Mouse (Mus musculus): Measurements from ENCODE around the gene Ier3. TPM values are rescaled to one million over a fixed set of nuclear protein-coding genes. Genes with fewer than 3 reads are reported as not detected.

Gene Ier3
- total RNA-seq, 2 experiments from 2014 or later, result 7.6 to 19.0 TPM

DNA sequence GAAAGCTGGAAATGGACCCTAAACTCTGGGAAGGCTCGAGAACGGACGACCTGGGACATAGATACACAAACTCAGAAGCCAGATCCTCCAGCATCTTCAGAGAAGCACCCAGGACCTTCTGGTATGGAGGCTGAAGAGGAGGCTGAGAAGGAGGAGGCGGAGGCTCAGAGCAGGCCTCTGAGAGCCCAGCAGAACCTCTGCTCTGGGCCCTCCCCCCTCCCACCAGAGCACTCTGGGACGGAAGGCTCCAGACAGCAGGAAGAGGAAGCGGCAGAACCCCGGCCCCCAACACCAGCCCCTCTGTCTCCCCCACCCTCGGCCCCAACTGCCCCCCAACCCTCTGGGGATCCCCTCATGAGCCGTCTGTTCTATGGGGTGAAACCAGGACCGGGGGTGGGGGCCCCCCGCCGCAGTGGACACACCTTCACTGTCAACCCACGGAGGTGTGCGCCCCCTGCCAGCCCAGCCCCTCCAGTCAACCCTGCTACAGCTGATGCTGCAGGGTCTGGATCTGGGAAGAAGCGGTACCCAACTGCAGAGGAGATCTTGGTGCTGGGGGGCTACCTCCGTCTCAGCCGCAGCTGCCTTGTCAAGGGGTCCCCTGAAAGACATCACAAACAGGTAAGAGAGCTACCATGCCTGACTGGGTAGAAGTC is 46.8 kb downstream of the Ier3 start:
- DNase-seq, result peak; percentile 46

DNA sequence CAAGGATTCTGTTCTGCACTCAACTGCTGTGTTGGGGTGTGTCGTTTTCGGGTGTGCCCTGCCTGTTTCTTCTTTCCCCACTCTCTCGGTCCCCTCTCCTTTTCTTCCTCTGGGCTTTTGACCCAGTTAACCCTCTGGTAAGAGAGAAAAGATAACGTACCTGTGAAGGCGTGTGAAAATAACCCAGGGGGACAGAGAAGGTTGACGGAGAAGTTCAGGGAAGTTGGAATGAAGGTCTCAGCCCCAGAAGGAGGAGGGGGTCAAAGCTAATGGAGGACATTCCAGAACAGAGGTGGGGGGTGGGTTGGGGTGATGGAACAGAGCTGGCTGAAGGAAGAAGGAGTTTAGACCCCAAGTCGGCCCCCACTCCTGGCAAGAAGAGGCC is 47.5 kb downstream of the Ier3 start:
- no peak for DNase-seq

DNA sequence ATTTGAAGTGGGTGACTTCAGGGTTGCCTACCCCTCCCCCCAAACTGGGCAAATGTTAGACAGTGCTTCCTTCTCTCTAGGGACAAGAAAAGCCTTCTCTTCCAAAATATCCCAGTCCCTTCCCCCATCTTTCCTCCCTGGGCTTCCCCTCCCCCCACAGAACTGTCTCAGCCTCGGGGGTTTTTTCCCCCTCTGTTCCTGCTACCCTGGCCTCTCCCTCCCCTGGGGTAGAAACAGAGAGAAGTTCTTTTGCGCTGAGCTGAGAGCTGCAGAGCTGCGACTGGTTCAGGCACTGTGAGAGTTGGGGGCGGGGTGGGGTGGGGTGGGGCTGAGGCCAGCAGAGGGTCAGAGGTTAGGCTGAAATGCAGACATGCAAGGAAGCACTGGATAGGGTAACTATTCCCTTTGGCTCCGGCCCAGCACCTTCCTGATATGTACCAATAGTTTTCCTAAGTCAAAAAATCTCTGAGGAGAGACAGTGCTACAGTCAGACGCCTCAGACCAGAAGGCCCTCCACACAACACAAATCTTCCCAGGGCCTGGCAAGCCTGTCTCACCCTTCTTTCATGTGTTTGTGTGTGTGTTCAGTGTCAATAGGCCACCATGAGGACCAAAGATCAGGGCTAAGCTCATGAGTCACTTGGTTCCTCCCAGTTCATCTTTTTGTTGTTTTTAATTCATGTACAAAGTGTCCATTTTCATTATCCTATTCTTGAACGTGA is 48.0 kb downstream of the Ier3 start:
- peak; percentile 61 for DNase-seq

DNA sequence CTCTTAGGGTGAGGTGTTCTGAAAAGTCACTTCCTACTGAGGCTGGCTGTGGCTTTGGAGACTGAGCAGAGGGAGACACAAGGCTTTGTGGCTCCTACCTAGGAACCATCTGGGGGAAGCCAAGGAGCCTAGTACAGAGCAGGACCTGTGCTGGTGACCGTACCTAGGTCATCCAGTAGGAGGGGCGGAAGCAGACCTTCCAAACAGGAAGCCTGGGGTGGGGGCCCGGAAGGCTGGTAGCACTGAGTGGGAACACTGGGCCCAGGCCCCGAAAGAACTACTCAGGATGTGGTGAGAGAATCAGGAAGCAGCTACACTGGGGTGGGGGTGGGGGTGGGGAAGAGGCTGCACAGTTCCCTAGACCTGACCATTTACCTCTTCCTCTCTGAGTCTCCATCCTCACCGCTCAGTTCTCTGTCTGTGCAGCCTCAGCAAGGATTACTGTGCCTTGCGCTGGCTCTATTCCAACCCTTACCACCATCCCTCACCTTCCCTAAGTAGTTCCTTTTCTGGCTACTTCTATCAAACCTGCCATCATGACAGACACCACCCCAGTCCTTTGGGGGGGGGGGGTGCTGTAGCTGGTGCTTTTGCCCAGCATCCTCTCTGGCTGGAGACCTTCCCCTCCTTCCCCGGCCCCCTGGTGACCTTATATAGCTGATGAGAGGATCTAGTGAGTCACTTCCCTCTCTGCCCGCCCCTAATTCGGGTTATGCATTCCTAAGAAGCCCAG is 48.8 kb downstream of the Ier3 start:
- peak; percentile 69 for DNase-seq

DNA sequence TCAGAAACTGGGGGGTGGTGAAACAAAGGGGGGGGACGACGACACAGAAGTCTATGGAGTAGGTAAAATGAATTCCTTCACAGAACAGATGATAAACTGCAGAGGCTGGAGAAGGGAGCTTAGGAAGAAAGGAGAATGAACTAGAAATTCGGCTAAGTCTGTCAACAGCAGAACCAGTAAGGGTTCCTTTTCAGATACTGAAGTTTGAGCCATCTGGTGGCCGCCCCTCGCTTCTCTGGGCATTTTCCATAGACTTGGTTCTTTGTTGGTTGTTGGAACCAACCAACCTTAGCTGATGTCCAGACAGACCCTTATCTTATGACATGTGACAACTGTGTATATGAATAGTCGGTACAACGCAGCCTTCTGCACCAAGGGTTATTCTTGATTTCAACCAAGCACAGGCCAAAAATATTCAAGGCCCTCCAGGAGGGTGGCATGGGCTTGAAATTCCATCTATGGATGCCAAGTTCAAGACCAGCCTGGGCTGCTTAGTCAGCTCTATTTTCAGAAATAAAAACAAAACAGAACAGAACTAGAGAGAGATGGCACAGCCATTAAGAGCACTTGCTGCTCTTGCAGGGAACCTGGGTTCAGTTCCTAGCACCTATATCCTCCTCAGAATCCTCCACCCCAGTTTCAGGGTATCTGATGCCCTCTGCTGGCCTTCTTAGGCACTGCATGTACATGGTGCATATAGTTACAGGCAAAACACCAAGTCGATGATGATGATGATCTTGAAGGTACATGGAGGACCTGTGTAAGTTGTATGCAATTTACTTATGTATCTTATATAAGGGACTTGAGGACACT is 49.6 kb downstream of the Ier3 start:
- DNase-seq, result peak; percentile 48

Small RNA genes within 50 kb of the gene (microRNA-seq; reads per million reads assigned to microRNA genes)
- 1.4 reads per million for gene Gm28033

Other genes with a start within 250 kb of the Ier3 start
- not detected for gene Sfta2, start 220.1 kb upstream of the Ier3 start, total RNA-seq (2021)
- gene Gm9573, start 195.0 kb upstream of the Ier3 start, total RNA-seq (2021), result not detected
- gene Mucl3, start 178.0 kb upstream of the Ier3 start, total RNA-seq (2021), result not detected
- gene Vars2, start 154.1 kb upstream of the Ier3 start, total RNA-seq (2021), result 10 to 100 TPM; 49.2 to 66.4 TPM
- gene Gtf2h4, start 147.9 kb upstream of the Ier3 start, total RNA-seq (2021), result 10 to 100 TPM; 27.6 to 32.2 TPM
- gene Ddr1, start 117.1 kb upstream of the Ier3 start, total RNA-seq (2021), result 10 to 100 TPM; 33.7 to 39.6 TPM
- gene Flot1, start 1.5 kb downstream of the Ier3 start, total RNA-seq (2021), result 10 to 100 TPM; 54.6 to 70.8 TPM
- gene Tubb5, start 16.6 kb downstream of the Ier3 start, total RNA-seq (2021), result 100 to 1,000 TPM; 351 to 404 TPM
- 10 to 100 TPM; 21.9 to 27.1 TPM for gene Mdc1, start 19.8 kb downstream of the Ier3 start, total RNA-seq (2021)
- 10 to 100 TPM; 12.7 to 18.3 TPM for gene Nrm, start 39.6 kb downstream of the Ier3 start, total RNA-seq (2021)
- gene Ppp1r18, start 43.9 kb downstream of the Ier3 start, total RNA-seq (2021), result 10 to 100 TPM; 35.4 to 35.6 TPM
- gene Dhx16, start 58.1 kb downstream of the Ier3 start, total RNA-seq (2021), result 10 to 100 TPM; 36.8 to 38.0 TPM
- 10 to 100 TPM; 58.0 to 70.5 TPM for gene 2310061I04Rik, start 75.7 kb downstream of the Ier3 start, total RNA-seq (2021)
- 10 to 100 TPM; 15.9 to 28.7 TPM for gene Atat1, start 88.4 kb downstream of the Ier3 start, total RNA-seq (2021)
- gene Mrps18b, start 94.7 kb downstream of the Ier3 start, total RNA-seq (2021), result 100 to 1,000 TPM; 101 to 104 TPM
- 10 to 100 TPM; 78.7 to 83.1 TPM for gene Ppp1r10, start 94.8 kb downstream of the Ier3 start, total RNA-seq (2021)
- gene Abcf1, start 148.1 kb downstream of the Ier3 start, total RNA-seq (2021), result 10 to 100 TPM; 72.7 to 78.3 TPM
- gene Gnl1, start 158.2 kb downstream of the Ier3 start, total RNA-seq (2021), result 10 to 100 TPM; 41.5 to 42.9 TPM
- gene Prr3, start 158.6 kb downstream of the Ier3 start, total RNA-seq (2021), result 10 to 100 TPM; 16.7 to 28.8 TPM
- gene H2-T24, start 198.9 kb downstream of the Ier3 start, total RNA-seq (2021), result 1 to 10 TPM; 2.9 to 3.9 TPM
- gene H2-T23, start 211.2 kb downstream of the Ier3 start, total RNA-seq (2021), result 10 to 100 TPM; 55.7 to 82.7 TPM
- 10 to 100 TPM; 23.5 to 25.4 TPM for gene H2-T22, start 221.1 kb downstream of the Ier3 start, total RNA-seq (2021)
- gene Gm6034, start 221.3 kb downstream of the Ier3 start, total RNA-seq (2021), result not detected
- gene Gm11127, start 236.7 kb downstream of the Ier3 start, total RNA-seq (2021), result 1 to 10 TPM; 2.4 to 2.5 TPM

Measured in adrenal gland, postnatal 10 days (tissue).